Mouse (Mus musculus) small intestine, adult 2 months (tissue): ENCODE data around the gene Gm20441.

Experiments
- CTCF ChIP-seq: fragments of 200-500 bp; IDR thresholded peaks from 2 replicates; pipeline ENCODE4 v1.5.1; 2012; ENCODE audit warnings: low read depth, mild to moderate bottlenecking, control low read depth, inconsistent platforms, low read length, moderate library complexity, mixed read lengths; ENCODE audit not compliant: insufficient replicate concordance, insufficient read length; ENCODE audit errors: extremely low read depth
- POLR2A ChIP-seq: fragments of 200-500 bp; IDR thresholded peaks from 2 replicates; pipeline ENCODE4 v1.6.1; 2012; ENCODE audit warnings: low read depth, mild to moderate bottlenecking, control low read depth, inconsistent platforms, low read length, moderate library complexity

DNA sequence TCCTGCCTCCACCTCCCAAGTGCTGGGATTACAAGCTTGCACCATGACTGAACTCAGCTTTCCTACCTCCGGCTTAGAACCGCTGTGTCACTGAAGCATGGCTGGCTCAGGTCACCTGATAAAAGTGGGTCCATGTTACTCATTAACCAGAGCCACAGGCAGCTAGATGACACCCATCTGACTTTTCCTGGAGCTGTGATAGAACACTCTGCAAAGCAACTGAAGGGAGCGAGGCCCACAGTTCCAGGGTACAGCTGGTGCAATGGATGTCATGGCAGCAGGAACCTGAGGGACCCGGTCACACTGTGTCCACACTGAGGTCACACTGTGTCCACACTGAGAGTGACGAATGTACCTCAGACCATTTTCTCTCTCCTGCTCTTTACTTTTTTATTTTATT lies 9.1 kb upstream of the Gm20441 start:
- TF ChIP-seq POLR2A (no peak), CTCF (no peak)
